Mouse (Mus musculus) myocyte (in vitro differentiated cells): Measurements from ENCODE around the gene Mtmr3. TPM values are rescaled to one million over a fixed set of nuclear protein-coding genes. Genes with fewer than 3 reads are reported as not detected.

Experiments
- H3K27me3 ChIP-seq: one replicate; pipeline ENCODE4 v1.6.1; 2011; ENCODE audit not compliant: control insufficient read depth, insufficient read depth, insufficient read length
- H3K36me3 ChIP-seq: one replicate; pipeline ENCODE4 v1.6.1; 2011; ENCODE audit not compliant: control insufficient read depth, insufficient read depth
- H3K4me2 ChIP-seq: one replicate; pipeline ENCODE4 v1.6.1; 2011; ENCODE audit warnings: low read depth, control low read depth
- H3K4me3 ChIP-seq: one replicate; pipeline ENCODE4 v1.5.1; 2011; ENCODE audit warnings: mild to moderate bottlenecking, control low read depth, moderate library complexity
- H3K79me2 ChIP-seq: one replicate; pipeline ENCODE4 v1.6.1; 2011; ENCODE audit not compliant: control insufficient read depth, insufficient read depth
- H3ac ChIP-seq: one replicate; pipeline ENCODE4 v1.6.1; 2011; ENCODE audit not compliant: control insufficient read depth, insufficient read length
- CEBPB ChIP-seq: IDR thresholded peaks from 2 replicates; pipeline ENCODE4 v1.6.1; 2011; ENCODE audit warnings: mild to moderate bottlenecking, moderate library complexity; ENCODE audit not compliant: poor library complexity, insufficient read depth, severe bottlenecking
- E2F4 ChIP-seq: IDR thresholded peaks from one replicate; pipeline ENCODE4 v1.6.1; 2011; ENCODE audit warnings: mild to moderate bottlenecking, control low read depth, moderate library complexity; ENCODE audit not compliant: insufficient read depth
- MAX ChIP-seq: IDR thresholded peaks from one replicate; pipeline ENCODE4 v1.6.1; 2011; ENCODE audit warnings: low read depth, mild to moderate bottlenecking, control low read depth
- MYOD1 ChIP-seq, 3 experiments: IDR thresholded peaks; one replicate each; pipeline ENCODE4 v1.6.1; 2011; ENCODE audit warnings: control low read depth in 2 of 3, low read depth in 2 of 3, mild to moderate bottlenecking in 2 of 3, moderate library complexity in 1 of 3; ENCODE audit not compliant: insufficient read length in 2 of 3, control insufficient read depth in 1 of 3
- MYOG ChIP-seq, 3 experiments: IDR thresholded peaks; one replicate each; pipeline ENCODE4 v1.6.1; 2011; ENCODE audit warnings: control low read depth in 2 of 3, low read depth in 2 of 3, mild to moderate bottlenecking in 2 of 3; ENCODE audit not compliant: insufficient read length in 2 of 3, control insufficient read depth in 1 of 3, insufficient read depth in 1 of 3
- POLR2A ChIP-seq: IDR thresholded peaks from one replicate; pipeline ENCODE4 v1.6.1; 2011; ENCODE audit warnings: low read depth, mild to moderate bottlenecking, control low read depth, moderate library complexity; ENCODE audit not compliant: insufficient read length
- POLR2AphosphoS2 ChIP-seq: IDR thresholded peaks from one replicate; pipeline ENCODE4 v1.6.1; 2011; ENCODE audit warnings: low read depth, control low read depth; ENCODE audit not compliant: insufficient read length
- REST ChIP-seq: IDR thresholded peaks from one replicate; pipeline ENCODE4 v1.6.1; 2011; ENCODE audit warnings: mild to moderate bottlenecking, control low read depth, moderate library complexity; ENCODE audit not compliant: insufficient read depth, insufficient read length
- SRF ChIP-seq: IDR thresholded peaks from one replicate; pipeline ENCODE4 v1.6.1; 2011; ENCODE audit warnings: low read depth; ENCODE audit not compliant: control insufficient read depth, insufficient read length
- TCF12 ChIP-seq: IDR thresholded peaks from one replicate; pipeline ENCODE4 v1.6.1; 2011; ENCODE audit warnings: mild to moderate bottlenecking, control low read depth; ENCODE audit not compliant: poor library complexity, insufficient read depth, severe bottlenecking
- TCF3 ChIP-seq: IDR thresholded peaks from one replicate; pipeline ENCODE4 v1.6.1; 2011; ENCODE audit warnings: low read depth, control low read depth; ENCODE audit not compliant: insufficient read length
- USF1 ChIP-seq: IDR thresholded peaks from one replicate; pipeline ENCODE4 v1.6.1; 2011; ENCODE audit warnings: low read depth, mild to moderate bottlenecking, control low read depth, moderate library complexity
- polyA plus RNA-seq: library from polyadenylated mRNA; unstranded; fragments of >200 nt; fragmentation: generic; extraction: Trizol; gene quantifications from one replicate; pipeline ENCODE4 v1.2.1, GENCODE M21; 2012; ENCODE audit warnings: missing spikeins

Mtmr3 gene
- polyA plus RNA-seq, 1 experiment, result 26.9 TPM

- no peak for TF ChIP-seq MYOG (IDR thresholded peaks at IDR 0.05; ENCODE audit: control insufficient read depth in 1 of 3, insufficient read depth in 1 of 3, insufficient read length in 2 of 3, low read depth in 2 of 3)
- no peak for TF ChIP-seq CEBPB
- TF ChIP-seq MAX, result no peak
- TF ChIP-seq TCF3, result no peak
- no peak for TF ChIP-seq MYOD1 (IDR thresholded peaks at IDR 0.05; ENCODE audit: control insufficient read depth in 1 of 3, insufficient read length in 2 of 3, low read depth in 2 of 3)
- TF ChIP-seq POLR2A, result no peak
- no peak for TF ChIP-seq REST
- TF ChIP-seq TCF12, result no peak
- TF ChIP-seq E2F4, result no peak
- TF ChIP-seq POLR2AphosphoS2, result no peak
- no peaks in the 10 kb centered on the region for H3K36me3 ChIP-seq
- no peak overlapping the region for H3ac ChIP-seq
- no peak overlapping the region for H3K4me3 ChIP-seq
- peaks cover 7% of the 10 kb centered on the region for H3K79me2 ChIP-seq
- H3K27me3 ChIP-seq, result no peaks in the 10 kb centered on the region
- H3K4me2 ChIP-seq, result no peak overlapping the region
Measured at GRCm38 (mm10) chr11:4598411-4598810, 3.7 kb upstream of the Mtmr3 start.

DNA sequence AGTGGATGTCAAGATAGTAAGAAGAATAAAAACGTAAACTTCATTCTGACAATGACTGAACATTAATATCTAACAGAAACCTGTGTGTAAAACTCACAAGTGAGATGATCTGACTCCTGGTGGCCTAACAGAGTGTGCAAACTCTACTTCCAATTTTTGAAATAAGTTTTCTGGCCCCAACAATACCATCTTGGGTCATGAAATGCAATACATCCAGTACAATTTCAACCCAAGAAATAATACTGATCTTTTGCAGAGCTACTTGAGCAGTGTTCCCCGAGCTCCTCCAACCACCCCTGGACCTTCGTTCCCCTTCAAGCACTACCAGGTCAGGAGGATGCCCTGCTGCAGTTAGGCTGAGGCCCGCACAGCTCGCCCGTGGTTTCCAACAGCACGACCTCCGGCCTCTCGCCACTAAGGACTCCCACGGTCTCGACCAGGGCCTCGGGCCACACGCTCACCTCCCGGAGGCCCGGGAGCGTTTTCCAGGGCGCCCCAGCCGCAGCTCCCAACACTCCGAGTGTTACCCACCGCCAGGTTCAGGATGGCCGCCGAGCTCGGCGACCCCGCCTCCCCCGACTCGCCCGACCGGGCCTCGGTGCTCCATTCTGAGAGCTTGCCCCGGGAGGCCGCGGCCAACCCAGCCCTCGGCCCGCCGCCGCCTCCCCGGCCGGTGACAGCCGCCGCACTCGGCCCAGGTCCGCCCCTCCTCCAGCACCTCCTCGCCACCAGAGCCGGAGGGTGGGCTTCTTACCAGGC lies 635 bp downstream of the Mtmr3 start:
- Histone ChIP-seq H3K79me2 (peaks cover 51% of the 10 kb centered on the region), H3K27me3 (no peaks in the 10 kb centered on the region), H3K4me3 (peak overlapping the region; percentile 48), H3K4me2 (peak overlapping the region; percentile 70), H3K36me3 (no peaks in the 10 kb centered on the region), H3ac (peak overlapping the region; percentile 95)
- TF ChIP-seq SRF, result no peak
- TF ChIP-seq MYOG (IDR thresholded peaks at IDR 0.05; ENCODE audit: control insufficient read depth in 1 of 3, insufficient read depth in 1 of 3, insufficient read length in 2 of 3, low read depth in 2 of 3), result no peak
- no peak for TF ChIP-seq MAX
- no peak for TF ChIP-seq E2F4
- no peak for TF ChIP-seq USF1
- no peak for TF ChIP-seq CEBPB
- TF ChIP-seq POLR2AphosphoS2, result no peak
- no peak for TF ChIP-seq TCF3
- TF ChIP-seq REST, result no peak
- no peak for TF ChIP-seq TCF12
- no peak for TF ChIP-seq POLR2A
- no peak for TF ChIP-seq MYOD1 (IDR thresholded peaks at IDR 0.05; ENCODE audit: control insufficient read depth in 1 of 3, insufficient read length in 2 of 3, low read depth in 2 of 3)

- Histone ChIP-seq H3K27me3 (no peaks in the 10 kb centered on the region), H3K4me2 (peak overlapping the region; percentile 70), H3K79me2 (peaks cover 57% of the 10 kb centered on the region), H3K36me3 (no peaks in the 10 kb centered on the region), H3ac (peak overlapping the region; percentile 95), H3K4me3 (peak overlapping the region; percentile 48)
- TF ChIP-seq E2F4, result no peak
- no peak for TF ChIP-seq POLR2AphosphoS2
- TF ChIP-seq CEBPB, result no peak
- TF ChIP-seq REST, result no peak
- no peak for TF ChIP-seq POLR2A
- TF ChIP-seq MYOD1 (IDR thresholded peaks at IDR 0.05; ENCODE audit: control insufficient read depth in 1 of 3, insufficient read length in 2 of 3, low read depth in 2 of 3), result no peak
- no peak for TF ChIP-seq MYOG (IDR thresholded peaks at IDR 0.05; ENCODE audit: control insufficient read depth in 1 of 3, insufficient read depth in 1 of 3, insufficient read length in 2 of 3, low read depth in 2 of 3)
- no peak for TF ChIP-seq SRF
- no peak for TF ChIP-seq MAX
- TF ChIP-seq USF1, result no peak
- no peak for TF ChIP-seq TCF12
- TF ChIP-seq TCF3, result no peak
Measured at GRCm38 (mm10) chr11:4593491-4593848, 1.2 kb downstream of the Mtmr3 start.

- H3K4me2 ChIP-seq, result no peak overlapping the region
- no peak for TF ChIP-seq SRF
- TF ChIP-seq POLR2A, result no peak
- no peak for TF ChIP-seq TCF3
- no peak for TF ChIP-seq USF1
- no peak for TF ChIP-seq E2F4
- TF ChIP-seq MYOD1 (IDR thresholded peaks at IDR 0.05; ENCODE audit: control insufficient read depth in 1 of 3, insufficient read length in 2 of 3, low read depth in 2 of 3), result no peak
- TF ChIP-seq REST, result no peak
- TF ChIP-seq TCF12, result no peak
- no peak for TF ChIP-seq POLR2AphosphoS2
- TF ChIP-seq CEBPB, result no peak
- TF ChIP-seq MAX, result no peak
- TF ChIP-seq MYOG (IDR thresholded peaks at IDR 0.05; ENCODE audit: control insufficient read depth in 1 of 3, insufficient read depth in 1 of 3, insufficient read length in 2 of 3, low read depth in 2 of 3), result no peak
Measured at GRCm38 (mm10) chr11:4591811-4592210, 2.9 kb downstream of the Mtmr3 start.

More at GRCm38 (mm10) chr11:4591811-4592210, 2.9 kb downstream of the Mtmr3 start:
- no peaks in the 10 kb centered on the region for H3K27me3 ChIP-seq
- no peak overlapping the region for H3K4me3 ChIP-seq
- no peaks in the 10 kb centered on the region for H3K36me3 ChIP-seq
- H3K79me2 ChIP-seq, result peaks cover 70% of the 10 kb centered on the region
- H3ac ChIP-seq, result no peak overlapping the region
